In genomic region chr13:101632771-101633170, GRCm38 (mm10) we compare ENCODE assay signal across 17 mouse cellular contexts.
DNase-seq lines count a peak whose midpoint lies in the region; ATAC-seq lines count a peak whose summit lies in the region.
"Had no signal": no experiment of that assay in that cellular context is flagged by ENCODE, and none has a peak within 500 bp of the region (broad histone marks: within the 10 kb centered on the region; RNA-seq: fewer than 3 reads in every experiment).

No protein-coding gene starts in this region.

- H3K36me3 ChIP-seq in hindbrain, embryonic 12.5 days = no peaks in the 10 kb centered on the region
- H3K36me3 ChIP-seq: embryonic facial prominence, embryonic 12.5 days; forebrain, embryonic 12.5 days; G1E; heart, embryonic 13.5 days; limb, embryonic 10.5 days had no signal

- no peak for DNase-seq in cerebellum, adult 8-10 months
- DNase-seq in lung, postnatal 36 days = peak; percentile 13
- no peak for DNase-seq in lung, postnatal 10 days
- peak; percentile 28 for DNase-seq in adrenal gland, postnatal 10 days
- DNase-seq in yolk sac, embryonic 10.5 days (ENCODE audit: low spot score) = no peak
- DNase-seq: gastrocnemius, postnatal 14 days; kidney, adult 18-20 months; thymus, adult 2 months had no signal

- H3K27me3 ChIP-seq in hindbrain, embryonic 12.5 days = no peaks in the 10 kb centered on the region
- H3K27me3 ChIP-seq: embryonic facial prominence, embryonic 12.5 days; forebrain, embryonic 12.5 days; heart, embryonic 13.5 days had no signal

- 0 out of 2 replicates have a peak, but pooled peaks have one; percentile 56 for ATAC-seq in cerebellum, adult (ENCODE audit: insufficient number of reproducible peaks, low FRiP score, low TSS enrichment)
- ATAC-seq in megakaryocyte-erythroid progenitor cell, adult 5-6 weeks (replicated peaks; ENCODE audit: low FRiP score, low TSS enrichment, poor library complexity, severe bottlenecking) = peak; percentile 66; the same call in 1 of the 2 replicates
- ATAC-seq in hindbrain, embryonic 12.5 days (ENCODE audit: low FRiP score) = no peak

- no peaks in the 10 kb centered on the region for H3K4me1 ChIP-seq in hindbrain, embryonic 12.5 days
- H3K4me1 ChIP-seq: embryonic facial prominence, embryonic 12.5 days; limb, embryonic 10.5 days had no signal

- WGBS in hindbrain, embryonic 12.5 days = 76% methylated on average over 4 of the region's 4 CpGs

- H3K9ac ChIP-seq in hindbrain, embryonic 12.5 days = no peak overlapping the region
- H3K9ac ChIP-seq: embryonic facial prominence, embryonic 12.5 days; forebrain, embryonic 12.5 days; heart, embryonic 13.5 days; hindbrain, embryonic 14.5 days had no signal

- no peak overlapping the region for H3K4me2 ChIP-seq in hindbrain, embryonic 12.5 days (replicated peaks)
- H3K4me2 ChIP-seq: embryonic facial prominence, embryonic 12.5 days; forebrain, embryonic 12.5 days; heart, embryonic 13.5 days; hindbrain, embryonic 14.5 days had no signal

- H3K9me3 ChIP-seq in hindbrain, embryonic 12.5 days (replicated peaks) = no peaks in the 10 kb centered on the region
- H3K9me3 ChIP-seq: embryonic facial prominence, embryonic 12.5 days; forebrain, embryonic 12.5 days; G1E; heart, embryonic 13.5 days; limb, embryonic 10.5 days had no signal

- no peak overlapping the region for H3K27ac ChIP-seq in hindbrain, embryonic 12.5 days
- H3K27ac ChIP-seq: embryonic facial prominence, embryonic 12.5 days; forebrain, embryonic 12.5 days; heart, embryonic 13.5 days; hindbrain, embryonic 14.5 days; limb, embryonic 10.5 days had no signal

- H3K4me3 ChIP-seq in hindbrain, embryonic 12.5 days = no peak overlapping the region
- H3K4me3 ChIP-seq: embryonic facial prominence, embryonic 12.5 days; forebrain, embryonic 12.5 days; heart, embryonic 13.5 days; limb, embryonic 10.5 days had no signal

Comparison
In these comparisons a context has a peak if more than half of its experiments do, and no peak if none do; other contexts are left out.
1. DNase-seq: peak in lung, postnatal 36 days (single experiment) and adrenal gland, postnatal 10 days (single experiment); none in cerebellum, adult 8-10 months (single experiment), lung, postnatal 10 days (single experiment) and yolk sac, embryonic 10.5 days (single experiment).